In genomic region chr3:105483651-105484052, GRCm38 (mm10) we compare ENCODE assay signal across 18 mouse cellular contexts. TPM values are rescaled to one million over a fixed set of nuclear protein-coding genes. Genes with fewer than 3 reads are reported as not detected.
DNase-seq lines count a peak whose midpoint lies in the region; ATAC-seq and TF ChIP-seq lines count a peak whose summit lies in the region.
"Had no signal": no experiment of that assay in that cellular context is flagged by ENCODE, and none has a peak within 500 bp of the region (broad histone marks: within the 10 kb centered on the region; RNA-seq: fewer than 3 reads in every experiment).

No protein-coding gene starts in this region.

- no peak overlapping the region for H3K4me2 ChIP-seq in neural tube, embryonic 12.5 days (replicated peaks)
- H3K4me2 ChIP-seq in hindbrain, embryonic 13.5 days: peak overlapping the region; percentile 23; the same call in 1 of the 2 replicates
- peak overlapping the region; percentile 24; the same call in 1 of the 2 replicates for H3K4me2 ChIP-seq in neural tube, embryonic 13.5 days
- H3K4me2 ChIP-seq: limb, embryonic 12.5 days had no signal

- H3K9me3 ChIP-seq in neural tube, embryonic 12.5 days: no peaks in the 10 kb centered on the region
- H3K9me3 ChIP-seq in hindbrain, embryonic 13.5 days: no peaks in the 10 kb centered on the region
- no peaks in the 10 kb centered on the region for H3K9me3 ChIP-seq in neural tube, embryonic 13.5 days
- H3K9me3 ChIP-seq: limb, embryonic 12.5 days had no signal

- DNase-seq in neural tube, embryonic 10.5 days (ENCODE audit: extremely low spot score, low spot score): no peak
- DNase-seq in gastrocnemius, adult 2 months: no peak
- DNase-seq in adrenal gland, postnatal 10 days: no peak
- DNase-seq: cerebellum, adult 11 months; embryo, embryonic 11 days; gastrocnemius, postnatal 10 days; kidney, adult 11 months; kidney, postnatal 4 days; lung, adult 18-20 months; thymus, adult 18-20 months had no signal

- intact Hi-C loops in gastrocnemius, adult 2 months (cut with DNase I): no loop called here

- peak; percentile 48; the same call in 1 of the 2 replicates for ATAC-seq in neural tube, embryonic 12.5 days (ENCODE audit: low FRiP score, low read depth)
- peak; percentile 41 for ATAC-seq in hindbrain, embryonic 13.5 days (ENCODE audit: low FRiP score)
- peak; percentile 48; the same call in 1 of the 2 replicates for ATAC-seq in neural tube, embryonic 13.5 days (ENCODE audit: low read depth)
- no peak for ATAC-seq in megakaryocyte-erythroid progenitor cell, adult 5-6 weeks (replicated peaks; ENCODE audit: low FRiP score, low TSS enrichment, poor library complexity, severe bottlenecking)
- ATAC-seq: activated CD4-positive, CD25-positive, alpha-beta regulatory T cell, adult 4 months; CD4-positive, CD25-positive, alpha-beta regulatory T cell, adult 4 months had no signal

- H3K27me3 ChIP-seq in neural tube, embryonic 12.5 days (replicated peaks): no peaks in the 10 kb centered on the region
- H3K27me3 ChIP-seq in hindbrain, embryonic 13.5 days: 0 out of 2 replicates have a peak, but pooled peaks cover 6% of the 10 kb centered on the region
- no peaks in the 10 kb centered on the region for H3K27me3 ChIP-seq in neural tube, embryonic 13.5 days

- TF ChIP-seq CTCF in gastrocnemius, adult 2 months (IDR thresholded peaks at IDR 0.05): no peak

- H3K4me1 ChIP-seq in neural tube, embryonic 12.5 days: peaks cover 13% of the 10 kb centered on the region
- peaks cover 47% of the 10 kb centered on the region for H3K4me1 ChIP-seq in hindbrain, embryonic 13.5 days (replicated peaks)
- peaks cover 36% of the 10 kb centered on the region for H3K4me1 ChIP-seq in neural tube, embryonic 13.5 days (replicated peaks)
- H3K4me1 ChIP-seq: limb, embryonic 12.5 days had no signal

- no peaks in the 10 kb centered on the region for H3K36me3 ChIP-seq in neural tube, embryonic 12.5 days
- no peaks in the 10 kb centered on the region for H3K36me3 ChIP-seq in hindbrain, embryonic 13.5 days
- no peaks in the 10 kb centered on the region for H3K36me3 ChIP-seq in neural tube, embryonic 13.5 days
- H3K36me3 ChIP-seq: limb, embryonic 12.5 days had no signal

- H3K9ac ChIP-seq in neural tube, embryonic 12.5 days: no peak overlapping the region
- no peak overlapping the region for H3K9ac ChIP-seq in hindbrain, embryonic 13.5 days
- no peak overlapping the region for H3K9ac ChIP-seq in neural tube, embryonic 13.5 days
- H3K9ac ChIP-seq: limb, embryonic 12.5 days had no signal

- H3K27ac ChIP-seq in neural tube, embryonic 12.5 days: no peak overlapping the region
- peak overlapping the region; percentile 30; the same call in 1 of the 2 replicates for H3K27ac ChIP-seq in hindbrain, embryonic 13.5 days
- peak overlapping the region; percentile 11; the same call in 1 of the 2 replicates for H3K27ac ChIP-seq in neural tube, embryonic 13.5 days (replicated peaks)
- H3K27ac ChIP-seq in gastrocnemius, adult 2 months: no peak overlapping the region
- H3K27ac ChIP-seq: limb, embryonic 12.5 days; macrophage had no signal

- no peak overlapping the region for H3K4me3 ChIP-seq in neural tube, embryonic 12.5 days
- no peak overlapping the region for H3K4me3 ChIP-seq in hindbrain, embryonic 13.5 days
- no peak overlapping the region for H3K4me3 ChIP-seq in neural tube, embryonic 13.5 days
- H3K4me3 ChIP-seq in gastrocnemius, adult 2 months: no peak overlapping the region
- H3K4me3 ChIP-seq: limb, embryonic 12.5 days had no signal

- 68% methylated on average over 13 of the region's 13 CpGs for WGBS in neural tube, embryonic 12.5 days
- 45% methylated on average over 13 of the region's 13 CpGs for WGBS in hindbrain, embryonic 13.5 days
- 55% methylated on average over 13 of the region's 13 CpGs for WGBS in neural tube, embryonic 13.5 days

RNA-seq across cellular contexts. Expression of gene Kcnd3, which starts 31.5 kb away (rescaled TPM):
- polyA plus RNA-seq in neural tube, embryonic 12.5 days (2016; fragmentation: Nextera tagmentation; extraction: Ambion mirVana): 3.3 and 3.6 TPM in 2 replicates
- polyA plus RNA-seq in hindbrain, embryonic 13.5 days (2015; fragmentation: Nextera tagmentation; extraction: Ambion mirVana): 7.1 and 7.9 TPM in 2 replicates
- polyA plus RNA-seq in neural tube, embryonic 13.5 days (2015; fragmentation: Nextera tagmentation; extraction: Ambion mirVana): 4.4 and 4.6 TPM in 2 replicates
- total RNA-seq in megakaryocyte-erythroid progenitor cell, adult 5-6 weeks (2014; fragmentation: Nextera tagmentation): not detected in 2 replicates
- total RNA-seq in megakaryocyte-erythroid progenitor cell, adult 5-6 weeks (2017): not detected in 2 replicates
- total RNA-seq in gastrocnemius, adult 2 months (2021): under 1 TPM; 0.05 to 0.08 TPM
- total RNA-seq in adrenal gland, postnatal 10 days (2021): 1 to 10 TPM; 5.1 to 5.8 TPM
- polyA plus RNA-seq: activated CD4-positive, CD25-positive, alpha-beta regulatory T cell, adult 4 months; macrophage had no signal

Comparison
In these comparisons a context has a peak if more than half of its experiments do, and no peak if none do; other contexts are left out.
1. H3K27ac ChIP-seq: peak in hindbrain, embryonic 13.5 days (single experiment) and neural tube, embryonic 13.5 days (single experiment); none in neural tube, embryonic 12.5 days (single experiment) and gastrocnemius, adult 2 months (single experiment).
2. RNA of gene Kcnd3, which starts 31.5 kb away (total RNA-seq): 5.1 to 5.8 TPM in adrenal gland, postnatal 10 days; 0.05 to 0.08 TPM in gastrocnemius, adult 2 months and not detected in megakaryocyte-erythroid progenitor cell, adult 5-6 weeks; every median in the first group is over 4 times any median in the second.